Mouse (Mus musculus) 3134 (cell line): ENCODE measurements around the gene Ccne1.

Source experiments
- DNase-seq: peaks from one replicate; pipeline ENCODE4 v3.0.0-alpha.2; 2011; ENCODE audit warnings: low spot score; ENCODE audit not compliant: insufficient read length; ENCODE audit errors: extremely low read depth

The Ccne1 gene

DNA sequence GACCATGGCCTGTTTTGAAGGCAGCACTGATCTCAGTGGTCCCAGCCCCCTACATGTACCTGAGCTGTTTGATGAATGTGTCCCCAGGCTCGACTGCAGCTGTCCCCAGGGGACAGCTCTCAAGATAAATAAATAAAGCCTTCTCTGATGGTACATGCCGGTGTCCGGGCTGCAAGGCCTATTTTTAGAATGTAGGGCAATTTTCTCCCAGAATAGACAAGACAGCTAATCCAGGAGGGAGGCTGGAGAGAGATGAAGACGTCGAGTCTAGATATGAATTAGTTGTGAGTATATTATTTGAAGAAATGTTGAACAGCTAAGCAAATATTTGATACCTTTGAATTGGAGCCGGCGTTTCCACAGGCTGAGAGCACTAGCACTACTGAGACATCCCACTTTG, 48.2 kb downstream of the Ccne1 start:
- no peak for DNase-seq

DNA sequence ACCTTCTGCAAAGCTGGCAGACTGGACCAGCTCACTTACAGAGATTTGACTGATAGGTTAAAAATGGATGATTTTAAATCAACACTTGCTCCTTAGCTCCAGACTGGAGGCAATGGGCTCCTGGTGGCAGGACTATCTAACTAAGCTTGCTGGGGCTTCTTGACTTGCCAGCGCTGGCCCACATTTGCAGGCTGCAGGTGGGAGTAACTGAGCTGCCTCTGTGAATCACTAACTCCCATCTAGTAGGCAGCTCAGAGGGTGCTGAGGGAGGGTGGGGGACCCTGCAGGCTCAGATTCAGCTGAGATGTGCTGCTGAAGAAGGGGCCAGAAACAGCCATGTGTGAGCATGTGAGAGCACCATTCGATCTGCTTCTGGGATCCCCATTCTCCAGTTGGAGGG, 51.3 kb downstream of the Ccne1 start:
- no peak for DNase-seq

DNA sequence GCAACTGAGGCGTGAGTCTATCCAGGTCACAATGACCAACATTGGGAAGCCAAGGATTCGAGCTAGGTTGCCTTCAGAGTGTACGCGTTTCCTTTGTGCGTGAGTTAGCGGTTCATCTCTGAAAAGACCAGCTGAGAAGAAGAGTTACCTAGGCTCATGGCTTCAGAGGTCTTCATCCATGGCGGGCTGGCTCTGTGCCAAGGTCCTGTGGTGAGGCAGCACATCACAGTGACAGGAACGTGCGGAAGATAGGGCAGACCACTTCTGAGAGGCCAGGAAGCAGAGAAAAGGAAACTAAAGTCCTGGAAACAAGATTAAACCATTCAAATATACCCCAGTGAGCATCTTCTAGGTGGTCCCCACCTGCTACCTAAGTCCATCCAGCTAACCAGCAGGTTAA, 53.1 kb downstream of the Ccne1 start:
- DNase-seq = no peak
